Mouse (Mus musculus) spleen, adult 2 months (tissue): Measurements from ENCODE around the gene Gm3173. TPM values are rescaled to one million over a fixed set of nuclear protein-coding genes. Genes with fewer than 3 reads are reported as not detected.
"Not testable (repeated sequence)": the region's sequence is repeated elsewhere in the genome, so short reads cannot be mapped to it uniquely, and the experiment has no call there.

Experiments used
- DNase-seq, 2 experiments: peaks; one replicate each; pipeline versions ENCODE4 v3.0.0 to v3.0.0-alpha.2; 2012 to 2021; ENCODE audit warnings: low spot score in 2 of 2, low read depth in 1 of 2
- H3K27ac ChIP-seq: fragments of 200-500 bp; 2 replicates; pipeline ENCODE4 v1.5.1; 2012; ENCODE audit warnings: low read length, inconsistent platforms; ENCODE audit not compliant: insufficient read depth
- H3K27me3 ChIP-seq: fragments of 200-500 bp; 2 replicates; pipeline ENCODE4 v1.6.1; 2012; ENCODE audit warnings: mild to moderate bottlenecking, moderate library complexity, low read length, inconsistent platforms; ENCODE audit not compliant: control insufficient read depth, insufficient read depth
- H3K36me3 ChIP-seq: fragments of 200-500 bp; 2 replicates; pipeline ENCODE4 v1.6.1; 2012; ENCODE audit warnings: mild to moderate bottlenecking, low read length, inconsistent platforms; ENCODE audit not compliant: control insufficient read depth, insufficient read depth
- H3K4me1 ChIP-seq: fragments of 200-500 bp; 2 replicates; pipeline ENCODE4 v1.6.1; 2011; ENCODE audit warnings: inconsistent platforms; ENCODE audit not compliant: control insufficient read depth, insufficient read depth, insufficient read length
- H3K4me3 ChIP-seq: fragments of 200-500 bp; 2 replicates; pipeline ENCODE4 v1.5.1; 2011; ENCODE audit warnings: mild to moderate bottlenecking, inconsistent platforms; ENCODE audit not compliant: insufficient read depth, insufficient read length; ENCODE audit errors: extremely low read depth
- WGBS: fragments of 180-500 bp; shearing (Covaris S2); methylation state at CpG from one replicate; pipeline ENCODE4 v1.1.7; 2018; 5-methylcytosine and 5-hydroxymethylcytosine counted together
- polyA plus RNA-seq: library from polyadenylated mRNA; depleted of rRNA; stranded (reverse); fragments of >200 nt; gene quantifications from 2 replicates; pipeline ENCODE4 v1.2.3, GENCODE M21; 2012; rRNA removed

The Gm3173 gene
- polyA plus RNA-seq, 1 experiment = not detected

DNA sequence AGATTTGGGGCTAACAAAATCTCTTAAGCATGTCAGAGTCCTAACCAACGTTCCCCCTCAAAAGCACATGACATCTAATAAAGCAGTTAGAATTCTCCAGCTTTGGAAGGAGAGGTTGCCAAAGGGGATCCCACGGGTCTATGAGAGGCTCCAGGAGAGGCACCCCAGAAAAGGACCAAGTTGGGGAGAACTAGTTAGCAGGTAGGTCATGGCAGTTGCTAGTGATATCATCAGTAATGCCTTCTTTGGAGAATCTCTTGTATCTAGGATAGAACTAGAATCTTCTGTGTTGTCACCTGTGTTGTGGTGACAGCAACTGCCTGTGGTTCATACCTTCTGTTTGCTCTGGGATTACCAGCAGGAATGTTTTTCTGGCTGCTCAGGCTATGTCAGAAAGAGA, 50.7 kb downstream of the Gm3173 start, which contains the start of gene Gm3182:
TSS of gene Gm3182 (plus strand) at position 301 of the 400 bp plus-strand sequence.
- not testable (repeated sequence) for H3K27me3 ChIP-seq, H3K36me3 ChIP-seq, H3K4me3 ChIP-seq, H3K27ac ChIP-seq, DNase-seq, H3K4me1 ChIP-seq
- 85% methylated on average over 1 of the region's 2 CpGs for WGBS

DNA sequence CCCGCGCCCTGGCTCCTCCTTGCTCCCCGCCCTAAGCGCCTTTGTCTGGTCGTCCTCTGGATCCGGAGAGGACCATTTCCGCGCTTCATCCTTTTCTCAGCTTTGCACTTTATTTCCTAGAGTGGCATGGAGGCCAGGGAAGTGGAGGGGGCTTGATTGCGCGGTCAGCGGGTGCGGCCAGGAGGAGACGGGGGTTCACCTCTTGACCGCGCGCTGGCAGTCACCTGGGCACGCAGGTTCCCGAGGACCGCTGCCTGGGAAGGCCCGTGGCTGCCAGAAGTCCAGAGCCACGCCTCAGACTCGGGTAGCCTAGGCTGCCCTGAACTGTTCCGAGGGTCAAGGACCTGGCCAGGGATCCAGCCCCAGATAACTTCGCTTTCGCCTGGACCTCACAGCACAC, 68.6 kb downstream of the Gm3173 start:
- not testable (repeated sequence) for H3K4me3 ChIP-seq, H3K4me1 ChIP-seq, H3K27ac ChIP-seq, H3K27me3 ChIP-seq, DNase-seq, H3K36me3 ChIP-seq
- WGBS = 10% methylated on average over 19 of the region's 25 CpGs

GRCm38 (mm10) chr14:4555105-4555504, 124.3 kb downstream of the Gm3173 start, which contains the start of gene Gm3047:
Gene Gm3047 (plus strand): TSS chr14:4555405.
- no CpG with 5 or more reads among the region's 2 CpGs for WGBS
- DNase-seq, H3K4me1 ChIP-seq, H3K27ac ChIP-seq, H3K4me3 ChIP-seq, H3K27me3 ChIP-seq, H3K36me3 ChIP-seq: not testable (repeated sequence)

Other genes starting within 250 kb of the Gm3173 start
- gene Gm2974, start 248.4 kb upstream of the Gm3173 start, polyA plus RNA-seq = not detected in 2 replicates
- not detected in 2 replicates for gene Gm3138, start 181.4 kb upstream of the Gm3173 start, polyA plus RNA-seq
- gene Gm3149, start 113.7 kb upstream of the Gm3173 start, polyA plus RNA-seq = not detected in 2 replicates
- not detected in 2 replicates for gene 2610042L04Rik, start 96.2 kb upstream of the Gm3173 start, polyA plus RNA-seq
- not detected in 2 replicates for gene Gm3159, start 33.5 kb upstream of the Gm3173 start, polyA plus RNA-seq
- gene Gm3164, start 15.5 kb upstream of the Gm3173 start, polyA plus RNA-seq = 0.05 TPM in 1 of 2 replicates, not detected in the other
- not detected in 2 replicates for gene Gm3182, start 50.8 kb downstream of the Gm3173 start, polyA plus RNA-seq
- not detected in 2 replicates for gene Gm3047, start 124.4 kb downstream of the Gm3173 start, polyA plus RNA-seq
- not detected in 2 replicates for gene Gm8159, start 201.4 kb downstream of the Gm3173 start, polyA plus RNA-seq
- gene Gm3239, start 233.2 kb downstream of the Gm3173 start, polyA plus RNA-seq = not detected in 2 replicates